Mouse (Mus musculus): ENCODE results near the gene Ndufs1.

DNA sequence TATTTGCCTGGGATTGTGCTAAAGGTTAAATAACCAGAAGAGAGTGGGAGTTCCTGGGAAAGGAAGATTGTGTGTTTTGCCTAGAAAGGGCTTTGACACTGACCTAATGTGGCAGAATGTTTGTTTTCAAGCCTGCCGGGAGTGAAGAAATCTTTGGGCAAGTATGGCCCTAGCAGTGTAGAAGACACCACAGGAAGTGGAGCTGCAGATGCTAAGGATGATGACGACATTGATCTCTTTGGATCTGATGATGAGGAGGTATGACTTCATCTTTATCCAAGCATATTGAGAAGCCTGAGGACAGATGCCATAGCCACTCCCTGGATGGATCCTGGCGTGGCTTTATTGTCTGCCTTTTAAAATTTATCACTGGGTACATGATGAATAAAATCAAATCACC is 1.7 kb upstream of the Ndufs1 start:
- no peak for TF ChIP-seq GATA1 (IDR thresholded peaks at IDR 0.05; ENCODE audit: low read length)
- no peak for TF ChIP-seq TAL1 (IDR thresholded peaks at IDR 0.05; ENCODE audit: low read length)

Measured in erythroblast, embryonic 14.5 days (primary cell).